Mouse (Mus musculus) testis, postnatal 10 days (tissue): Measurements from ENCODE around the gene Rora.

Experiments
- DNase-seq: peaks from one replicate; pipeline ENCODE4 v3.0.0; 2021; ENCODE audit warnings: low spot score

Rora gene

DNA sequence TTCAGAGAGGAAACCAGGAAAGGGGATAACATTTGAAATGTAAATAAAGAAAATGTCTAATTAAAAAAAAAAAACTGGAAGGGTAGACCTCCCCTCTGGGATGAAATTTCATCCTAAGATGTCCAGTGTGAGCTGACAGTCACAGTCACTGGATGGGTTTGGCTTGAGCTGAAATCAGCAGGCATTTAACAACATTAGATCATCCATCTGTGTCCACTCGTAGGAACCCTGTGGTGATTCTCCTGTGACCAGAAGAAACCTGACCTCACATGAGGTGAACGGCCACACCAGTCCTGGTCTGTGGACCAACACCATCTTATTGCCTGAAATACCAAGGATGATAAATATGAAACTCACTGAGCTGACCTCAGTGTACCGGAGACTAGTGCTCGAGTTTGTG, 106.7 kb downstream of the Rora start:
- no peak for DNase-seq

DNA sequence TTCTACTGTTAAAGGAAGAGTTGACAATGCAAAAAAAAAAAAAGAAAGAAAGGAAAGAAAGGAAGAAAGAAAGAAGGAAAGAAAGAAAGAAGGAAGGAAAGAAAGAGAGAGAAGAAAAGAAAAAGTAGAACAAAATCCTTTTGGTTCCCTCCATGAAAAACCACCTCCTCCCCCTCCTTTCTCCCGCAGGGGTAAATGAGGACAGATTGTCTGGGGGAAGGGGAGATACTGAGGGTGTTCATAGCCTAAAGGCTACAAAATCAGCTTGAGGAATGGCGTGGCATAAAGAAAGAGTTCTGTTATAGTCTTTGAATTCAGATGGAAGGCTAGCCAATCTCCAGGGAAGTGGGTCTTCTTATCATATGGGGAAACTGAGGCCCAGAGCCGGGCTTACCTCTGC, 107.3 kb downstream of the Rora start:
- DNase-seq, result no peak

DNA sequence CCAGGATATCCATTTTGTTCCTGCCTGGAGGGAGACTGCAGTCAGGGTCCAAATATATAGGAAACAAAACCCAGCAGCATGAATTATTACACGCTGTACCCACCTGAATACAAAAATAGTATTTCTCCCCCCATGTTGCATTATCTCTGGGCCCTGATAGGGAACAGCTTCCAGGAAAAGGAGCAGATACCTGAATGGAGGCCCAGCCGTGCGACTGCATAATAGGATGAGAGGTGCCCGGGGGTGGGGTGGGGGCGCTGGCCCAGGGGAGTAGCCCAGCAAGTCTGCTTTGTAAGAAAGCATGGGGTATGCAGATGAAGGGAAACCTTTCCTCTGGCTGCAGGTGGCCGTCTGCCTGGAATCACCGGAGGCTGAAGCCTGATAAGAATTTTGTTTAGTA, 108.1 kb downstream of the Rora start:
- no peak for DNase-seq

DNA sequence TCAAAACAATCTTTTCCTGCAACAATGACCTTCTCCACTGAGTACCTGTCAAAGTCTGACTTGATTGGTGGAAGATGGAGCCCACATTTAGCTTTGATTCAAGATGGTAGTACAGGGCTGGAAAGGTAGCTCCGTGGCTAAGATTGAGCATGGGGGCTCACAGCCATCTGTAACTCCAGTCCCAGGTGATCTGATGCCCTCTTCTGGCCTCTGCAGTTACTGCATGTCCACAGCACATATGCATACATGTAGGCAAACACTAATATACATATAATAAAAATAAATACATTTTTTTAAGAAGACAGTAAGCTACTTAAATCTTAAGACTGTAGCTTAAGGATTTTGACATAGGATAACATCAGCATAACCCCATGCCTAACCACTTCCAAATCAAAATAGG, 112.0 kb downstream of the Rora start:
- no peak for DNase-seq

DNA sequence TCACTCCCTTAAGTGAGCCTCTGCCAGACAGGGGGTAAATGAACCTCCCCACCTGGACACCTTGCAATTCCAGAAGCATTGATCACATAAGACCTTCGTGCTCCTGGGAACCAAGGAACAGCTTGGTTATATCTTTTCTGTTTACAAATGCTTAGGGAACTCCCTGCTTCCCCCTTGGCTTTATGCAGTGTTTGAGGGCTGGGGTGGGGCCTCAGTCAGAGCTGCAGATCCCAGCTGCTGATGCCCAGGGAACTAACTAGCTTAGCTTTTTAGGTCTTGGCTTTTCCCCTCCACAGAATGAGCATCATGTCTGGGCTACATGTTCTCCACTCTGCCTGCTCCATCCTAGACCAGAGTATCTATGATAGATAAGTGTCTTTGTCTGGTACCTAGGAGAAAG, 116.1 kb downstream of the Rora start:
- DNase-seq, result no peak

DNA sequence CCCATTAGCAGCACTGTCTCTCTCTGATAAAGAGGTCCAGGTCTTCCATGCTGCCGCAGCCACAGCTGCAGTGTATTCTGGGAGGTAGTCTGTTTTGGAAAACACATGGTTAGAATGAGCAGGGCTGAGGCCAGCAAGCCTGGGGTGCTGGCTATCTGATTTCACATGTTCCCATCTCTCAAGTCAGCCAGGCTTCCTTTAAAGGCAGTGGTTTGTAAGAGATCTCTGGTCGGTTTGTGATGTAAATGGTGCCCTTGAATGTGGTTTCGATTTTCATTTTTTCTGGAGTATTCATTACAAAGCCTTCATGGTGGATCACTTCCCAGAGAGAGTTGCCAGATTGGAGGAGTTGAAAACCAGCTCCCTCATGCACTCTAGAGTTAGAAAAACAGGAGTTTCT, 117.8 kb downstream of the Rora start:
- DNase-seq, result no peak

DNA sequence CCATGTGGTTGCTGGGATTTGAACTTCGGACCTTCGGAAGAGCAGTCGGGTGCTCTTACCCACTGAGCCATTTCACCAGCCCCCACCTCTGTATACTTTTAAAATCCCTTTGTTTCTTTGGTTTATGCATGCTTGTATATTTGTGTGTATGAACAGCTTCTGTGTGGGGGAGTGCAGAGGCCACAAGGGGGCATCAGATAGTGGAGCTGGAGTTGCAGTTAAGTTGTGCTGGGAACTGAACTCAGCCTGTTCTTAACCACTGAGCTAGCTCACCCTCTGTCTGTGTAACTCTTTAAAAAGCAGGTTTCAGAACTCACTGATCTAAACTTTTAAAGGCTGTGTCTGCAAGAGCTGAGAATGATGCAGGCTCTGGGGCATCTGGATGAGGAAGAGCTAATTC, 120.2 kb downstream of the Rora start:
- DNase-seq, result no peak

DNA sequence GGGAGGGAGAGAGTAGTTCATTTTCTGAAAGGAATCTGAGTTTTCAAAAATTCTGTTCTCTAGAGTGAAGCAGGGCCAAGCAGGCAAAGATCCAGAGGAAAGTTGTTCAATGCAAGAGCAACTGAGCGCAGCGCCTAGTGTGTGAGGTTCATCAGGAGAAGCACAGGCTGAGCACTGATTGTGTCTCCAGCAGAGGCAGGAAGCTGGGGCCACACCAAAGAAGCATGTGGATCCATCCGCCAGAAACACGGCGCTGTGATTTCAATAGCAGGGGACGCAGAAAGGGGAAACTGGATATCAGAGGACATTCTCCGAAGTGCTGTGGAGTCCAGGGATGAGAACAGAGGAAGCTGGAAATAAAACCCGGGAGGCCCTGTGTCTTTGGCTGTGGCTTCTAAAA, 128.4 kb downstream of the Rora start:
- DNase-seq, result no peak

DNA sequence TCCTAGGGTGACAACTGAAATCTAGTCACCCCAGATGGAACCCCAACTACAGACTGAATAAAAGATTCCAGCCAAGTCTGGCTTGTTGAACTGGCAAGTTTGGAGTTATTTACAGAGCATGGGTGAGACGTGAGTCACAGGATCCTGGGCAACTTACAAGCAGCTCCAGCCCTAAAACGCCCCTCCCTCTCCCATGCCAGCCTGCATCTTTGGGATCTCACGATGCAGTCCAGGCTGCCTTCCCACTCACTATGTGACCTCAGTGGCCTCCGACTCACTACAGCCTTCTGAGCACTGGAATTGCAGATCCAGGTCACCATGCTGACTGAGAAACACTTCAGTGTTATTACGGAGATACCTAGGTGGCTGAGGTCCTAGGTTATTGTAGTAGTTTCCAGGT, 129.0 kb downstream of the Rora start:
- DNase-seq, result no peak

DNA sequence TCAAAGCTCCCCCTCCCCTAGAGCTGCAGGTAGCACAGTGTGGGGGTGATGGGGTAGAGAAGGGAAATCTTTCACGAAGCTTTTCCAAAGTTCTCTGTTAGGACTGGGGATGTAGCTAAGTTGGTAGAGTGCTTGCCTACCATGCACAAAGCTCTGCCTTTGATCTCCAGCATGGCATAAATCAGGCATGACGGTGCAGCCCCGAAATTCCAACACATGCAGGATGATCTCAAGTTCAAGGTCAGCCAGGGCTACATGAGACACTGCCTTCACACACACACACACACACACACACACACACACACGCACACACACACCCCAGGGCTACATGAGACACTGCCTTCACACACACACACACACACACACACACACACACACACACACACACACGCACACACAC, 129.7 kb downstream of the Rora start:
- no peak for DNase-seq

DNA sequence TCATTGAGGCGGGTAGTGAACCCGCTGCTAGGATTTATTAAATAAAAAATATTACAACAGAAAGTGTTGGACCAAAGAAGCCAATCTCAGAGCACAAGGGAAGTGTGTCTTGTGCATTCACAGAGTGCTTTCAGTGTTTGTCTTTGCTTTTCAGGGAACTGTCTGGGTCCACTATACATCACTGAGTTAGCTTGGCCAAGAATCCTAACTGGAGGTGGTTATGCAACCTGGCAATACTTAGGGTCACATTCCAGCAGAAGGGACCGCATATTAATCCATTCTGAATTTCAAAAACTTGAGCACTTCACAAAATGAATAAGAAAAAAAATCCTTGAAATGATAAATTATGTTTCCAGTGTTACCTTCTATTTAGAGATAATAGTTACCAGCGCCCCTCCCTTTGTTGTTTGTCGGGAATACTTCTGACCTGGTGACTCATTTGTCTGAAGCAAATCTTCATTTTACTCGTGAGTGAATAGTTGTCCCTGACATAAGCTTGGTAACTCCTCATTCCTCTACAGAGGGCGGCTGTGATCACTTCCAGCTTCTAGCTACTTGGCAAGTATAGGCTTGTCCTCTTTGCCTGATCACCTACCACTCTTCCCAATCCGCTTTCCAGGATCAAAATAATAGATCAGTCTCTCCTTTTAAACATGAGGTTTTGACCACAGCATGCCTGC, 133.2 kb downstream of the Rora start:
- DNase-seq, result no peak

DNA sequence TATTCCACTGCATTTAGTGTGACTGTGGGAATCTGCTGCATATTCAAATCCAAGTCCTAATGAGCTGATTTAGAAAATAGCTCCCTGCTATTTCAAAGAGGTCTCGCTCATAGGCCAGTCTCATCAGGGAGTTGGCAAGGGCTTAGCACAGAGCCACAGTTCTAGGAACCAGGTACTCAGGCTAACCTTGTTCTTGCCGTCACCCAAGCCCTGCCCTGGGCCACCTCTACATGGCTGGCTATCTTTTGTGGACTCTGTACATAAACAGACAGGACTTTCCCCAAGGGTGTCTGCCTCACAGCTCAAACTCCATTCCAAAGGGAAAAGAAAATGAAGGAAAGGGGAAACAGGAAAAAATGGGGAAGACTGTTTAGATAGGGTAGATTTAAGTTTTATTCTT, 134.1 kb downstream of the Rora start:
- DNase-seq, result no peak

DNA sequence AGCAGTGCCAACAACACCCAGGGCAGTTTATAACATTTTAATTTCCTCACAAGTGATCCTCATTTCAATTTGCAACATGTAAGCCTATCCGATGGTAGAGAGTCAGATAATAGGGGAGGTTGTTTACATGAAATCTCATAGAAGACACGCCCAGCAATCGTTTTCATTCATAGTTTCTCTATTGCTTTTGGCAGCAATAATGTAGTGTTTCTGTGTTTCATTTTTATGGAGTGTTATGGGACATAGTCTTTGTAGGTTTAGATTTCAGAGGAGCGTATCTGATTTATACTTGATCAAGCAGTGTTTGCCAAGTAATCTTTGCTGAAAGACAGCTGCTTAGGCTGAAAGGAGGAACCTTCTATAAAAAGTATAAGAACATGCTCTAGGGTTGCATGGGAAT, 137.3 kb downstream of the Rora start:
- DNase-seq, result no peak

DNA sequence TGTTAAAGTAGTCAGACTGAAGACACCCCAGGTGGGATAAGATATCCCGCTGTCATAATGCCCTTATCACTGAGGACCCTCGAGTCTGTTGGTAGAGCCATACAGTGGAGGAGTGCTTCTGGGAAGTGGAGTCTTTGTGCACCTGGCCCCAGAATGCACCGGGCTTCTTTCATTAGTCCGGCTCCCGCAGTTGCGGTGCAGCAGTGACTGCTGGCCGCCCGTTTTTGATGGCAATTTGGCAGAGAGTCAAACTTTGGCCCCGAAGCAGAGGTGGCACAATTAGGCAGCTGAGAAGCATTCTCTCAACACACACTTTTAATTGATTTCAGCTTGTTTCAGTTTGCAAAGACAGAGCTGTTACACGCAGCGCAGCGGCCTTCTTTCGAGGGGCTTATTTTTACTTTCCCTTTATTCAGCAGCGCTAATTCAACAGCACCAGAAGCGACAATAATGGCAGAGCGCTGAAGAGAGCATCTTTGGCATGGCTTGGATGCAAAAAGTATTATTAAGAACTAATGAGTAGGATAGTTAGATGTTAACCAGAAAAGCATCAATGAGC, 138.5 kb downstream of the Rora start:
- no peak for DNase-seq

DNA sequence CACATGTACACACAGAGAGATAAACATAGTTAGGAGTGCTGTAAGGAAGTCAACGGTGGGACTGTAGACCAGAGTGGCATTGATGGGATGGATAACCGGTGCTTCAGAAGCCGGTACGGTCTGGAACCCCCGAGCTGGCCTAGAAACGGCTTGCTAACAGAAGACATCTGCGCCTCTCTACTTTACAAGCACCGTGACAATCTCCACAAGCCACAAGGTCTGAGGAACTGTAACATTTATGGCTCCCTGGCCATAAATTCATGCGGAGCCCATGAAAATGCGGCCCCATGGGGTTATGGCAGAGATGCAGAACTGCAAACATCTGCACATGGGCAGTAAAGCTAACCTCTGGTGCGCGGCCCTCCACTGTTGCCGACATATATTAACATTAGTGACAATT, 141.7 kb downstream of the Rora start:
- DNase-seq, result no peak

DNA sequence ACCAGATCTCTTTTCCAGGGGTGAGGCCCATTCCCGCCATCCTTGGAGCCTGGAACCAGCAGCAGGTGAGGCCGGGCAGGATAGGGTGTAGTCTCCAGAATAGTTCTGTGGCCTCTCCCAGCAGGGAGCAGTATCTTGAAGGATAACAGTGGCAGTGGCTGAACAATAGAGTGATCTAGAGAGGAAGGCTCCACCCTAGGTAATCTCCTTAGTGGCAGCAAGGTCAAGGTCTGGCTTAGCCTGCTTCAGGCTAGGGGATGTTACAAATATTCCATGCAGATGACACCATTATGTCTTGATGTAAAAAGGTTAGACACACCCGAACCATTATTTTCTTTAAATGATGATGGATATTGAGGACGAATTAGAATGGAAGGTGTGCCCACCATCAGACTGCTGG, 144.6 kb downstream of the Rora start:
- no peak for DNase-seq

DNA sequence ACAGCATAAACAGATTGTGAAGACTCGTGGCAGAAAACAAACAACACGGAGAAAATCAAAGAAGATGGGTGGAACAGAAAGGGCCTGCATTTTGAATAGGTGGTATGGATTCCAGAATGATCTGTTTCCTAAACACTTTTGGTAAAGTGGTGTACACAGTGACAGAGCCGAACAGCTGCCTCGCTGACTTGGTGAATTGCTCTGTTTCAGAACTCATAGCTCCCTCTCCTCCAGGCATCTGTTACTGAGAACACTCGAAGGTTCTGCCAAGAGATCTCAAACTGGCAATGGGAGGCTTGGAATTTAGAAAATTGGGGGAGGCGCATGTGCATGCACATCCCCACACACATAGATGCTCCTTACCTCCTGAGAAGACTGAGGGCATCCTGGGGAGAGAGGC, 145.5 kb downstream of the Rora start:
- DNase-seq, result no peak

DNA sequence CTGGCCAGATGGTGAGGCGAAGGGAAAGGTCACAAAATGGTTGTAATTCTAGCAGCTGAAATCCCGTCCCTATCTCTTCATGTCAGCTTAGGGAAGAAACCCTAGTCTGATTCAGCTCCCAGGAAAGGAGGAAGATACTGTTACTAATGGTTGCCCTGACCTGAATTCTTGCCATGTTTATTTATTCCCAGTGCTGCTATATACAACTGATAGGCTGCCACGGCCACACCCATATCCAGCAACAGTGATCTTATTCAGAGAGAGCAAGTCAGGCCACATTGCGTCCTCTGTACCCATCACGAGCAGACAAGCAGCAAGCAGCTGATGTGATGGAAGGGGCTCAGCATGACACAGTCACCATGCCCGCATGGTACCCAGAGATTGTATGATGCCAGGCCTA, 150.6 kb downstream of the Rora start:
- DNase-seq, result no peak

DNA sequence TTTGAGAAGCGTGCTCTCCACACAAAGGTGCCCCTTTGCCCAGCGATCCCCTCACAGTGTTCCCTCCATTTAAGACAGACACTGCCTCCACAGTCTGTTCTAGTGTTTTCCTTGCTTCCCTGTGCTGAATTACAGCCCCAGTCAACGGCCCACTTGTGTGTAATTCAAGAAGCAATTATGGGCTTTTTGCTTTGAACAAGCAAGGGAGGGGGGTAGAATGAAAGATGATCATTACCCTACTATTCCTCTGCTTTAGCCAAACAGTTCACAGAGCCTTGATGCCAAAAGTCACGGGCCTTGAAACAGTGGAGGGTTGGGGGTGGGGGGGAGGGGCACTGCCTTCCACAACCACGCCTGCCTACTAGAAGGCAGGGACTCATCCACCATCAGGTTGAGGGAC, 152.2 kb downstream of the Rora start:
- DNase-seq, result no peak

DNA sequence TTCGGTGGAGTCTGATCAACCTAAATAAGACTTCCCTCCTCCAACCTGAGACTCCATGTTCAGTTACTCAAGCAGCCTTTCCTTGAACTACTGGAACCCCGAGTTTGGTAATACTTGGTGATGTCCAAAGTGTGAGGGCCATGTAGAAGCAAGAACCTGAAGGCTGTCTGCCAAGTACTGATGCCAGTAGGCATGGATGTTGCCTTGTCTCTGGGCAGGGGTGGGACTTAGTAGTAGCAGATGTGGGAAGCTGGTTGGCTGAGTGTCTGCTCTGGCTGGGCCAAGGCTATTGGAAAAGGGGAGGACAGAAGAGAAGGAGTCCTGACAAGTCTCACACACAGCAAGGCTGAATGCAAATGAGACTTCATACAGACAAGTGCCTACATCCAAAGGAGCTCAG, 154.1 kb downstream of the Rora start:
- no peak for DNase-seq

DNA sequence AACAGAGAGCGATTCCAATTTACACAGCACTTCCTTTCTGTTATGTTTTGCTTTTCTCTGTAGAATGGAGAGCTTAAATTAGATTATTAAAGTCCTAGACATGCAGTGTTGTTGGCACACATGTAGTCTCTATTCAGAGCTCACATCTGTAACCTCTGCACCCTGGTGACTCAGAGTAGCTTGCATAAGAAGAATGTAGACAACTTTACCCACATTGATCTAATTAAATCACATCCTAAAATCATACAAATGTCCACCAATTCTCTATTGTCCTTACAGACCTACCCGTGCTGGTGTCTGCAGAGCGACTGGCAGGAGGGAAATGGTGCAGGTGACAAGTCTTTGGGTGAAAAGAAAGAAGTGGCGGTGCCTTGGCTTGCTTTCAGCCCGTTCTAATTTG, 155.9 kb downstream of the Rora start:
- DNase-seq, result no peak

DNA sequence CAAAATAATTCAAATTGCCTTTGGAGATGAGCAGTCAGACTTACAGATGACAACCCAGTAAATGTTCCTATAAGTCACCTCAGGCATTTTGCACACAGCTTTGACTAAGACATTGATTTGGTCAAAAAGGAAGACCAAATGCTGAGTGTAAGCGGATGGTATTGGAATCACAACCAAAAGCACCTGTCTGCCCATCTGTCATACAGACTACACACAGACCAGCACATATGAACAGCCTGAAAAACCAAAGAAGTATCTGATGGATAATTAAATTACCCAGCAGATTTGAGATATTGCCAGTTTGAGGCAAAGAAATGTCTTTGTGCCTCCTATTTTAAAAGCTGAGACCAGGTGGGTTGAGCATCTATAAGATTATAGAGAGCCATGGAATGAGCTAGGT, 161.1 kb downstream of the Rora start:
- no peak for DNase-seq

DNA sequence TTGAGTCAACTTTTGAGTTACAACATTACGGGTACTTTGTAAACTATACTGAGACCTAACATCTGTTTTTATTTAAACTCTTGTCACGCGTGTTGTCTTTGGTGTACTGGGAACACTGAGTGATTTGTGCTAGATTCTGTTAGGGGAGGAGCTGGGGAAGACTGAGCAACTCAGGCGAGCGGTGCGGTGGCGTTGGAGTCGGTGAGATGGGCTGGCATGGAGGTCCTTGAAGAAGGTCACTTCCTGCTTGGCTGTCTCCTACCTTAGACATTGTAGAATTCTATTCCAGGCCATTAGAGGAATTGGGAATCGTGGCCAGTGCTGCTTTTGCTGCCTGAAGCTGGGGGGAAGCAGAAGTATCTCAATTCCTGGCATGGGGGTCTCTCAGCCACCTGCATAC, 162.3 kb downstream of the Rora start:
- DNase-seq, result no peak

DNA sequence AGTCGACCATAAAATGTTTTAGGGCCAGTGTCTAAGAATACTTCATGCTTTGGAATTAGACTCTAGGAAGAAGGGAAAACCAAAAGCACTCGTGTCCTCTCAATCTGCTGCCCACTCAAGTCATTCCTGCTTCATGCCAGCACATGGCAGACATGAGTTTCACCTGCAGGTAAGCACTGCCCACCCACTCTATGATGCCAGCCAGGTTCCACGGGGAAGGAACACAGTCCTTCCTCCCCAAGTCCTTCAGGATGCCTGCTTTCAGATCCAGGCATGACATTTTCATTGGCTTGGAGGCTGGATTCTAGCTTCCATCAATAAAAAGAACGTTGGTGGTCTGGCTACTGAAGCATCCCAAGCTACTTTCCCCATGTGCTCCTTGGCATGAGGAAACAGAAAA, 166.4 kb downstream of the Rora start:
- DNase-seq, result no peak

DNA sequence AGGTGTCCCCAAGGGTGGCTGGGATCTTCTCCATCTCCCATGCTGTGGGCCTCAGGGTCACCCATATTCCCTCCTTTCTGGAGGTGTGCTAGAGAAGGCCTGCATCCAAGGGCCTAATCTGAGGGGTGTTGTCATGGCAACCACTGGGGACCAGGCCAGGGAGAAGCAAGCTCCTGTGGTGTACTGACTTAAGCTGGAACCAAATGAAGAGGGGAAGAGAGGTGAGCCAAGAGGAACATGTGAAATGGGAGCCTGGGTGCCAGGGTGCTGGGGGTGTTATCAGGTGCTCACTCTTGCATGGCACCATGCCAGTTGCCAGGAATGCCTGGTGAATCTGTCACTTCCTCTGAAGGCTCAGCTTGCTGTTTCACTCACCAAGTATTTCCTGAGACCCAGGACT, 166.9 kb downstream of the Rora start:
- no peak for DNase-seq
